Mouse (Mus musculus) Muller cell, postnatal 12 days (primary cell): ENCODE measurements around the gene Pdxdc1.
"Not testable (repeated sequence)": the region's sequence is repeated elsewhere in the genome, so short reads cannot be mapped to it uniquely, and the experiment has no call there.

Experiments used
- DNase-seq: peaks from one replicate; pipeline ENCODE4 v3.0.0-alpha.2; 2015; ENCODE audit errors: inconsistent ontology term

The Pdxdc1 gene

GRCm38 (mm10) chr16:13902888-13903483, at the start of gene Pdxdc1, which contains the start of gene Mpv17l:
Gene Pdxdc1 (minus strand): TSS chr16:13903131.
Gene Mpv17l (plus strand): TSS chr16:13903161.
- peak; percentile 100 for DNase-seq

DNA sequence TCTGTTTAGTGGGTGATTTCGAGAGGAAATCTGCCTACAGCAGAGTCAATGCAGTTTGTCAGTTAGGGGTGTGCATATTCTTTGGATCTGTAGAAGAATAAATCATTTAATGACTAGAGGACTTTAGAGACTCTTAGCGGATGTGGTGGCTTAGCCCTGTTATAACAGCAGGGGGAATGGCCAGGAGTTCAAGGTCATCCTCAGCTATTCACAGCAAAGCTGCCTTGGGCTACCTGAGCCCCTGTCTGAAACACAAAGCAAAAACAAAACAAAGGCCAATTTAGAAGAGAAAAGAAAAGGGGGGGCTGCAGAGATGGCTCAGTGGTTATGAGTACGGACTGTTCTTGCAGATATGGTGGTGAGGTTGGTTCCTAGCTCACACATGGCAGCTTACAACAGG, 48.3 kb upstream of the Pdxdc1 start:
- no peak for DNase-seq

- DNase-seq = no peak
Measured at GRCm38 (mm10) chr16:13946306-13946705, 43.4 kb upstream of the Pdxdc1 start.

GRCm38 (mm10) chr16:13945153-13945552, 42.2 kb upstream of the Pdxdc1 start:
- no peak for DNase-seq

DNA sequence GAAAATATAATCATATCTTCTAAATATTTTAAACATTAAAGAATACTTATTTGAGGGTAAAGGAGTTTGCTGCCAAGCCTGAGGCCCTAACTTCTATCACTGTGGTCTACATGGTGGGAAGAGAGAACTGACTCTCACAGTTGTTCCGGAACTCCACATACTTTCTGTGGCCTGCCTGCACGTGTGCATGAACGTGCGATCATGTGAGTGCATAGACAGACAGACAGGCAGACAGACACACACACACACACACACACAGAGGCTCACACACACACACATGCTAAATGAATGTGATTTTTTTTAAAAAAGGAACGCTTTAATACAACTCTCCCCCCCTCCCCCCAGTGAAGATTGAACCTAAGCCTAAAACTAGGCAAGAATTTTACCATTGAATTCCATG, 41.8 kb upstream of the Pdxdc1 start:
- no peak for DNase-seq

GRCm38 (mm10) chr16:13944178-13944577, 41.2 kb upstream of the Pdxdc1 start:
- peak; percentile 8 for DNase-seq

GRCm38 (mm10) chr16:13940847-13941395, 38.0 kb upstream of the Pdxdc1 start:
- no peak for DNase-seq

GRCm38 (mm10) chr16:13940139-13940846, 37.4 kb upstream of the Pdxdc1 start:
- peak; percentile 76 for DNase-seq

GRCm38 (mm10) chr16:13927456-13928075, 24.6 kb upstream of the Pdxdc1 start:
- DNase-seq = no peak

- not testable (repeated sequence) for DNase-seq
Measured at GRCm38 (mm10) chr16:13922966-13923365, 20.0 kb upstream of the Pdxdc1 start.

DNA sequence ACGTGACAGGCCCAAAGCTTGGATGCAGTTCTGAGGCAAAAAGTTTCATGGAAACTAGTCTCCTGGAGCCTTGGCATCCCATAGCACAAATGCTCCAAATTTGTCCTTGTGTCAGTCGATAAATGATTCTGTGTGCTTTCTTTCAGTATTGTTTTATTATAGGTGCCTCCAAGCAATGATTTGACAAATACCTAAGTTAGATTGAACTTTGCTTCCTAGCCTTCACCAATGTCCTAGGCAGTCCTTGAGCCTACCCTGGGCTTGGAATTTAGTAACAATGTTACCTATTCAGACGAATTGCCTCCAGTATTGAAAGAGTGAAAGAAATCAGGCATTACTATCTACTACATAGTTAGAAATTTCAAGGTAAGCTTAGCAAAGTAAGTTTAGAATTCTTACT, 19.6 kb upstream of the Pdxdc1 start:
- not testable (repeated sequence) for DNase-seq

- no peak for DNase-seq
Measured at GRCm38 (mm10) chr16:13921781-13922180, 18.9 kb upstream of the Pdxdc1 start.

- no peak for DNase-seq
Measured at GRCm38 (mm10) chr16:13921063-13921462, 18.1 kb upstream of the Pdxdc1 start.

DNA sequence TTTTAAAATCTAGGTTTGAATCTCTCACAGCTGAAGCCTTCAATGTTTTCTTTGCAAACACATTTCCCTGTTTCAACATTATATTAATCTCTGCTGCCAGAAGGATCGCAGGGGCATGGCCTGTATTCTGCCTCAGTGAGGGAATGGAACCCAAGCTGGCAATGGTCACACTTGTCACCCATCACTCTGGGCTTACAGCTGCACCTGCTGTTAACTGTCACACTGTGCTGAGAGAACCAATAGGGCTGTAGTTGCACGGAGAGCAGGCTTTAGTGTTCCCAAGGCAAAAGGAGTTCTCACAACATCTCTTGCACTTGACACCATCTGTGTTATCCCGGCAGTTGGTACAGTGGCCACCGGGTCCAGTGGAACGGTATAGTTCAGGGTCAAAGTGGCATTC, 17.2 kb upstream of the Pdxdc1 start:
- DNase-seq = no peak

DNA sequence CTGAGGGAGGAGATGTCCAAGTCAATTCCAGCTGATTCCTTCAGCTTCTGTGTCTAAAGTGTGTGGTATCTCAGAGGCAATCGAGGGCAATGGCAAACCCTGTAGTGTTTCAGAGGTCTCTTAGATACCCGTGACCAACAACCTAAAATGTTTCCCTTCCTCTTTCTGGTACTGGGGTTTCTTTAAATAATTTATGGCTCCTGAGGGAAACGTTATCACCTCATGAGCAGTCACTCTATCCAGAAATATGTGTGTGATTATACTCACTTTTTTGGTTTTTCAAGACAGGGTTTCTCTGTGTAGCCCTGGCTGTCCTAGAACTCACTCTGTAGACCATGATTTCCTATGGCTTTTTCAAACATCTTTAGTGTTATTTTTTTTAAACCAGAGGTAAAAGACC, 4.4 kb upstream of the Pdxdc1 start:
- DNase-seq = no peak

DNA sequence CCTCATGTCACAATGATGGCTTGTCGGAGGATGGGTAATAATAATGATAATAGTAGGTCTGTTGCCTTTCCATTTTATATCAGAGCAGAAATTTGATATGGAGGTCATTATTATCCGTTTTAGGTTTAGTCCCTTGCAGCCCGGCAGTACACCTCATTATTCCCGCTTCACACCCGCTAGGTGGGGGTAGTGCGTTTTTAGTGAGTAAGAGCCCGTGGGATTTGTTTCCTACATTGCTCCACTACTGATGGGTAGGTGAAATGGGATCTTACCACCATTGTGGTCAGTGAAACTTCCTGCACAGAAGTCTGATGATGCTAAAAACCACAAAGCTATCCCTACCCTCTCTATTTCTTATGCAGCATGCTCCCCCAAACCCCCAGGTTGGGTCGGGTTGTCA, 557 bp upstream of the Pdxdc1 start:
- no peak for DNase-seq

GRCm38 (mm10) chr16:13902397-13902831, 517 bp downstream of the Pdxdc1 start:
- no peak for DNase-seq

- DNase-seq = peak; percentile 42
Measured at GRCm38 (mm10) chr16:13898981-13899380, 4.0 kb downstream of the Pdxdc1 start.

DNA sequence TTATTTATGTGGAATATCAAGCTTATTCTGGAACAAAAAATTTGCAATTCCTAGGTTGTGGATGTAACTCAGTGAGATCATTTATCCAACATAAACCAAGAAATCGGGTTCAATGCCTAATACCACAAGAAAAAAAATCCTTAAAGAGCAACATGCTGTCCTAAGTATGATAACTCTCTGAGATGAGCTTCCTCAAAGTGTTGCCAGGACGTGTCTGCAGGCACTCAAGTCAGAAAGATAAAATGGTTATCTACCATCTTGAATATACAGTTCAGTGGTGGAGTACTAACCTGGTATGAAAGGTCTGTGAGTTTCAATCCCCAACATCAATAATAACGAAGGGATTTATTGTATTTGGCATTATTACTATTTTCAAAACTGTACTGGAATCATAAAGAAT, 6.6 kb downstream of the Pdxdc1 start:
- DNase-seq = no peak

- DNase-seq = no peak
Measured at GRCm38 (mm10) chr16:13895740-13896139, 7.2 kb downstream of the Pdxdc1 start.

DNA sequence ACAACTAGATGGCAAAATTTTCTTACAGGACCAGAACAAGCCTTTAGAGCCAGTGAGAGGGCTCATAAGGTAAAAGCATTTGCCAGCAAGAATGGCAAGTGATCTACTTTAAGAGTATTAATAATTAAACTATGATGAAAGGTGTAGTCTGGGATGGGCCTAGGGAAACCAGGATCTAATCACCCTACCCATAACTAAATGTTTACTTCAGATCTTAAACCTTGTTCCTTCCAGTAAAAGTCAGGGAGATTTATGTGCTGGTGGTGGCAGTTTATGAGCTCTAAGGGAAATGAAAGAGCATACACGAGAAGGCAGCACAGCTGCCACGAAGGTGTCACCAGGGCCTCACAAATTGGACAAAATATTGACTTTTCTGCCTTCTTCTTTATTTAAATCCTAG, 8.8 kb downstream of the Pdxdc1 start:
- DNase-seq = no peak

DNA sequence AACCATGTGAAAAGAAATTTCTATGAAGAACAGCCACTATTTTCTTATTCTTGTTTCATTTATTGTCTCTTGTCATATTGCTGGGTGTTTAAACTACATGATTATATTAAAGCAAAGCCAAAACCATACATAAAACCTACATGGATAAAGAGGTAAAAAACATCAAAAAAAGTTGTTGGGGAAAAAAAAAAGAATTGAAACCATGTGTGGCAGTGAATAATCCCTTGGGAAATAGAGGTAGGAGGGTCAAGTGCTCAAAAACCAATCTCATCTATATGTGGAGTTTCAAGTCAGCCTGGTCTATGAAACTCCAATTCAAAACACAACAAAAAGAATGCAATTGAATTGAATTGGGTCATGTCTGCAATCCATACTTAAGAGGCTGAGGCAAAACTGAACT, 10.1 kb downstream of the Pdxdc1 start:
- DNase-seq = no peak

DNA sequence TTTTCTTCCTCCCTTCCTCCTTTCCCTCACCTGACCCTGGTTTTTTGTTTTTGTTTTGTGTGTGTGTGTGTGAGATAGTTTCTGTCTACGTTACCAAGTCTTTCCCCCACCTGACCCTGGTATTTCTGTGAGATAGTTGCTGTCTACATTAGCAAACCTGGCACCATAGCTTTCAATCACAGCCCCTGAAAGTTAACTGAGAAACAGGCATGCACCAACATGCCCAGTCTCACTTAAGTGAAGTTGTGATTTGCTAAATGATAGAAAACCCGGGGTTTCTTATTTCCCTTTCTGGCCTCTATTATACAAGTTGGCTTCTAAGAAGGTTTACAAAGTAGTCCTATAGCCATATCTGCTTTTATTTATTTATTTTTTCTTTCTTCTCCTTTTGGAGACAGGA, 12.5 kb downstream of the Pdxdc1 start:
- no peak for DNase-seq
